Mouse (Mus musculus): ENCODE results near the gene Srpk1. TPM values are rescaled to one million over a fixed set of nuclear protein-coding genes. Genes with fewer than 3 reads are reported as not detected.

The Srpk1 gene
- 60.2 and 61.1 TPM in 2 replicates for polyA plus RNA-seq (2012; rRNA removed)

GRCm38 (mm10) chr17:28622300-28622759 is at the start of gene Srpk1:
Gene Srpk1 (minus strand): TSS chr17:28622709.

GRCm38 (mm10) chr17:28575244-28576125 is 47.0 kb downstream of the Srpk1 start, which contains the start of gene Lhfpl5:
Gene Lhfpl5 (plus strand): TSS chr17:28575641.

GRCm38 (mm10) chr17:28560598-28560997 is 61.9 kb downstream of the Srpk1 start, which contains the start of gene Clps:
Gene Clps (minus strand): TSS chr17:28560766.

GRCm38 (mm10) chr17:28549111-28549510 is 73.4 kb downstream of the Srpk1 start, which contains the start of gene Clpsl2:
Gene Clpsl2 (plus strand): TSS chr17:28549411.

Other genes with a start within 250 kb of the Srpk1 start
- gene Fkbp5, start 105.2 kb downstream of the Srpk1 start, polyA plus RNA-seq (2012; rRNA removed) = 32.5 and 34.7 TPM in 2 replicates
- 0.07 and 0.19 TPM in 2 replicates for gene Armc12, start 91.9 kb downstream of the Srpk1 start, polyA plus RNA-seq (2012; rRNA removed)
- gene Clpsl2, start 73.3 kb downstream of the Srpk1 start, polyA plus RNA-seq (2012; rRNA removed) = not detected in 2 replicates
- not detected in 2 replicates for gene Clps, start 61.9 kb downstream of the Srpk1 start, polyA plus RNA-seq (2012; rRNA removed)
- 17.2 and 17.4 TPM in 2 replicates for gene Lhfpl5, start 47.1 kb downstream of the Srpk1 start, polyA plus RNA-seq (2012; rRNA removed)
- gene Slc26a8, start 67.5 kb upstream of the Srpk1 start, polyA plus RNA-seq (2012; rRNA removed) = 4.1 and 4.5 TPM in 2 replicates
- 65.5 and 67.4 TPM in 2 replicates for gene Mapk14, start 68.6 kb upstream of the Srpk1 start, polyA plus RNA-seq (2012; rRNA removed)
- 0.56 and 0.62 TPM in 2 replicates for gene AC170998.1, start 103.4 kb upstream of the Srpk1 start, polyA plus RNA-seq (2012; rRNA removed)
- 1.2 and 4.9 TPM in 2 replicates for gene Mapk13, start 146.6 kb upstream of the Srpk1 start, polyA plus RNA-seq (2012; rRNA removed)
- gene Brpf3, start 178.4 kb upstream of the Srpk1 start, polyA plus RNA-seq (2012; rRNA removed) = 29.1 and 33.9 TPM in 2 replicates
- gene Pnpla1, start 235.7 kb upstream of the Srpk1 start, polyA plus RNA-seq (2012; rRNA removed) = 0.04 and 0.14 TPM in 2 replicates

All from central nervous system, embryonic 18 days (tissue).